Mouse (Mus musculus): ENCODE measurements around the gene Dad1. TPM values are rescaled to one million over a fixed set of nuclear protein-coding genes. Genes with fewer than 3 reads are reported as not detected.
"Not testable (repeated sequence)": the region's sequence is repeated elsewhere in the genome, so short reads cannot be mapped to it uniquely, and the experiment has no call there.

Gene Dad1
- total RNA-seq, 4 experiments from 2014 or later, result 107 to 132 (median 119) TPM

GRCm38 (mm10) chr14:54249326-54249725, 4.6 kb downstream of the Dad1 start:
- no peak for DNase-seq (ENCODE audit: low spot score in 2 of 2)

GRCm38 (mm10) chr14:54246232-54246631, 7.7 kb downstream of the Dad1 start:
- no peak for DNase-seq (ENCODE audit: low spot score in 2 of 2)

GRCm38 (mm10) chr14:54244183-54244582, 9.7 kb downstream of the Dad1 start:
- no peak for DNase-seq (ENCODE audit: low spot score in 2 of 2)

- no peak for DNase-seq (ENCODE audit: low spot score in 2 of 2)
Observed at GRCm38 (mm10) chr14:54240542-54240941, 13.4 kb downstream of the Dad1 start.

- DNase-seq (ENCODE audit: low spot score in 2 of 2), result peak; percentile 67 to 82
Observed at GRCm38 (mm10) chr14:54239002-54239736, 14.7 kb downstream of the Dad1 start.

- no peak for DNase-seq (ENCODE audit: low spot score in 2 of 2)
Observed at GRCm38 (mm10) chr14:54236881-54237280, 17.0 kb downstream of the Dad1 start.

- no peak for DNase-seq (ENCODE audit: low spot score in 2 of 2)
Observed at GRCm38 (mm10) chr14:54235825-54236540, 17.9 kb downstream of the Dad1 start.

- no peak for DNase-seq (ENCODE audit: low spot score in 2 of 2)
Observed at GRCm38 (mm10) chr14:54234231-54235040, 19.5 kb downstream of the Dad1 start.

- no peak for DNase-seq (ENCODE audit: low spot score in 2 of 2)
Observed at GRCm38 (mm10) chr14:54233559-54234143, 20.3 kb downstream of the Dad1 start.

GRCm38 (mm10) chr14:54232811-54233558, 20.9 kb downstream of the Dad1 start:
- no peak for DNase-seq (ENCODE audit: low spot score in 2 of 2)

- no peak for DNase-seq (ENCODE audit: low spot score in 2 of 2)
Observed at GRCm38 (mm10) chr14:54232143-54232542, 21.8 kb downstream of the Dad1 start.

GRCm38 (mm10) chr14:54231176-54231956, 22.5 kb downstream of the Dad1 start:
- DNase-seq (ENCODE audit: low spot score in 2 of 2), result no peak

GRCm38 (mm10) chr14:54230638-54231150, 23.2 kb downstream of the Dad1 start:
- no peak for DNase-seq (ENCODE audit: low spot score in 2 of 2)

GRCm38 (mm10) chr14:54229849-54230248, 24.1 kb downstream of the Dad1 start:
- DNase-seq (ENCODE audit: low spot score in 2 of 2), result not testable (repeated sequence)

- DNase-seq (ENCODE audit: low spot score in 2 of 2), result no peak
Observed at GRCm38 (mm10) chr14:54228933-54229713, 24.8 kb downstream of the Dad1 start.

GRCm38 (mm10) chr14:54228501-54228900, 25.4 kb downstream of the Dad1 start:
- DNase-seq (ENCODE audit: low spot score in 2 of 2), result no peak

- DNase-seq (ENCODE audit: low spot score in 2 of 2), result peak in 1 of 2 experiments; percentile 63
Observed at GRCm38 (mm10) chr14:54227911-54228451, 25.9 kb downstream of the Dad1 start.

GRCm38 (mm10) chr14:54226911-54227811, 26.7 kb downstream of the Dad1 start:
- no peak for DNase-seq (ENCODE audit: low spot score in 2 of 2)

Measured in layer of hippocampus, adult 8-10 months (tissue).